Mouse (Mus musculus) CD4-positive naive resting alpha-beta T cell, adult 76 days (primary cell): Measurements from ENCODE around the gene Gstm3. TPM values are rescaled to one million over a fixed set of nuclear protein-coding genes. Genes with fewer than 3 reads are reported as not detected.

ENCODE experiments used
- total RNA-seq: library from RNA; stranded (reverse); gene quantifications from one replicate; pipeline ENCODE4 v1.2.4, GENCODE M21; 2023

Gene Gstm3
- not detected for total RNA-seq

DNA sequence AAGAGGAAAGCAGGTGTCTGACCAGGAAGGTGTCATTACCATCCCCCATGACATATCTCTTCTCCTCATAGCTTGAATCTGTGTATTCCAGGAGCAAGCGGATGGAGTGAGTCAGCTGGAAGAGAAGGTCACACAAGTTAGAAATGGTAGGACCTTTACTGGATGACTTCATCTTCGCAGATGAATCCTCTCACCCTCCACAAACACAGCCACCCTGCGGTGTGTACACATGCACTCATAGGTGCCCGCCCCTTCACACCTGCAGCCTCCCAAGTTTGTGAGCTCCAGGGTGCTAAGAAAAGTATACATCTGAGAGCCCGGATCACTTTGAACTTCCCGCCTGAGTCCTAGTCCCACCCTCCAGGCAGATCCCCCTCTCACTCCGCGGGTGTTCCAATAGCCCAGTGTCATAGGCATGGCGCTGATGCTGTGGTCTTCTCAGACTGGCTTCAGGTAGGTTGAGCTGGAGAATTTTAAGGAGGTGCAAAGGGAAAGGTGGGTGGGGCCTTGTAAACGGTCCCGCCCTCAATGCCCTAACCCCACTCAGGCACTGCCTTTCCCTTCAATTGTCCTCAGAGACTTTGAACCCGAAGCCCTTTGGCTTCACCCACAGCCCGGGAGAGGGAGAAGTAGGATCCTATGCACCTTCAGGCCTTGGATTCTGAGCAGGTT is at the start of gene Gstm3:
Gene Gstm3, minus strand, starts transcription at position 560 of the 672 bp plus-strand sequence.

DNA sequence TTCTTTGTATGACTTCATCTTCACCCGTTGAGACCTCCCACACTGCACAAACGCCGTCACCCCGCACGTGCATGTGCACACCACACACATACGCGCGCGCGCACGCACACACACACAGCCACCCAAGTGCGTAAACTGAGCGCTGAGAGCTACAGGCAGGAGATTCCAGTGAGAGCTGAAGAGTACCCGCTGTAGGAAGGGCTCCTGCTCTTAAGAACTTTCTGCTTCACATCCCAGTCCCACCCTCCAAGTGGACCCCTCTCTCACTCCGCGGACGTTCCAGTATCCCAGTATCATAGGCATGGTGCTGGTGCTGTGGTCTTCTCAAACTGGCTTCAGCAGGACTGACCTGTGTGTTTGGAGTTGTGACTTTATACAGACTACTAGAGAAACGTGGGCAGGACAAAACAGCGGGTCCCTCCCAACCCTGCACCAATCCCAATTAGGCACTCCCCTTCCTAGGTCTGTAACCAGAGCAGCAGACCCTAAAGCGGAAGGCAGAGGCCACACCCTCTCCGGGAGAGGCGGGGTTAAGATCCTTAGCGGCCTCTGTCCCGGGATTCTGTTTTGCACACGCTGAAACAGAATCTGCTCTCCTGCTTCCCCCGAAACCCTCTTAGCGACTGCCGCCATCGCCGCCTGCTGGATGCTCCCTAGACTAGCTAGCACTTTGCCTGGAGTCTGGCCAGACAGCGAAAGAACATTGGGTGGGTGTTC is 48.5 kb upstream of the Gstm3 start, which contains the start of gene Gstm1:
Gene Gstm1, minus strand, starts transcription at position 501 of the 717 bp plus-strand sequence.

DNA sequence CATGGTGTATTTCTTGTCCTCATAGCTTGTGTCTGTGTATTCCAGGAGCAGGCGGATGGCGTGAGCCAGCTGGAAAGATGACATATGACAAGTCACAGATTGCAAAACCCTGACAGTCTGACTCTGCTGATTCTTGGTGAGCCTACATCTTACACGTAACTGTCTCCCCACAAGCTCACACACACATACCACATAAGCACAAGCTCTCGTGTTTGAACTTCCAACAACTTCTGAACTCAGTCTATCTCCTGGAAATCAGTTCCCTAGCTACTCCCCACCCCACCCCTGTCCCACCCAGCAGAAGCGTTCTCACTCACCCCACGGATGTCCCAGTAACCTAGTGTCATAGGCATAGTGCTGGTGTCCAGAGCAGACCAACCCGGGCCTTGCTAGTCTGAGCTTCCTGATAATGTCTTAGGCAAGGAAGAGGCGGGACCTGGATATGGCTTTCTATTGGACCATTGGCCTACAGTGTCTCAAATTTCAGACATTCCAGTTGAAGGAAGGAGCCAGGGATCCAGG is 17.0 kb upstream of the Gstm3 start, which contains the start of gene Gstm2:
Gene Gstm2, minus strand, starts transcription at position 413 of the 522 bp plus-strand sequence.

DNA sequence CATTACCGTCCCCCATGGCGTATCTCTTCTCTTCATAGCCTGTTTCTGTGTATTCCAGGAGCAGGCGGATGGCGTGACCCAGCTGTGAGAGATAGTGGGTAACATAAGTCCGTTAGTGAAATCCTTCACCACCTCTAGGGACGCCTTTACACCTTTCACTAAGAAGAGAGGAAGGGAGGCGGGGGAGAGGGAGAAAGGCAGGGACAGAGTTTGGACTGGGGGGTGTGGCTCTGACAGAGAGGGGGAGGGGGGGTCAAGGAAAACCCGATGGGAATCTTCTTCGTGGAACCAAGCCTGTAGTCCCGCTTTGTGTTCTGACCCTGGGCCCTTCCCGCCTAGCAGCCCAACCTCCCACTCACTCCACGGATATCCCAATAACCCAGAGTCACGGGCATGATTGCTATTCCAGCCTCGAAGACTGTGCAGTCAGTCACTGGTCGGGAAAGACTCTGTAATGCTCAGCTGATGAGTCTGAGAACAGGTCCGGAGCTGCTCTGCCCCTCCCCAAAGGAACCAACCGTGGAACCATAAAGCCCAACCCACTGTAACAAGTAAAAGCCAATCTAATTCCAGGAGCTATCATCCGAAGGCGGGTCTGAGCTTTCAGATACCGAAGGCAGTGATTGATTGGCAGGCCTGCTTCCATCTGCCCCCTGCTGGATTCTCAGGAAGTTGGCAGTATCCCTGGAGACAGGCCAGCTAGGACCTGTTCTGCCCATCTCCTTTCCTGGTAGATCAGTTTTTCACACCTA is 25.7 kb downstream of the Gstm3 start, which contains the start of gene Gstm6:
Gene Gstm6, minus strand, starts transcription at position 511 of the 752 bp plus-strand sequence.

DNA sequence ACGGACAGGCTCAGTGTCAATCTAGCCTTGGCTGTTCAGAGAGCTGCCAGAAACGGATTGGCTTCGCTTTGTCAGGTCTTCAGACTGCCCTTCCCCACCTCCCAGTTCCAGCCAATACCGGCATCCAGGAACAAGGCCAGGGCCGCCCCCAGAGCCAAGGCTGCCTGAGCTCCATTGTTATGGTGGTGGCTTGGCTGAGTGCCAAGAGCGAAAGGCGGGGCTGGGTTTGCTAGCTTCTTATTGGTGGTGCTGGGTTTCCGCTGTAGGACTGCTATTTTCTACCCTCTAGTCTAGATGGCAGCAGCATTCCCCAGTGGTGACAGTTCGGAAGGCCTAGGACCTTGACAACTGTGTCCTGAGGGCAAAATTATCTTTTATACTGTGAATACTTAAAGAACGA is 37.4 kb downstream of the Gstm3 start, which contains the start of gene Gstm7:
Gene Gstm7, minus strand, starts transcription at position 148 of the 400 bp plus-strand sequence.

Other genes starting within 250 kb of the Gstm3 start
- 3.4 TPM for gene Csf1, start 208.8 kb downstream of the Gstm3 start, total RNA-seq
- not detected for gene Eps8l3, start 92.1 kb downstream of the Gstm3 start, total RNA-seq
- not detected for gene Gstm5, start 73.5 kb downstream of the Gstm3 start, total RNA-seq
- 1.7 TPM for gene Gstm7, start 37.5 kb downstream of the Gstm3 start, total RNA-seq
- gene Gstm6, start 25.5 kb downstream of the Gstm3 start, total RNA-seq: not detected
- gene Gstm2, start 17.2 kb upstream of the Gstm3 start, total RNA-seq: not detected
- gene Gstm1, start 48.7 kb upstream of the Gstm3 start, total RNA-seq: 7.4 TPM
- gene Gstm4, start 75.6 kb upstream of the Gstm3 start, total RNA-seq: 2.7 TPM
- 29.5 TPM for gene Ampd2, start 117.4 kb upstream of the Gstm3 start, total RNA-seq
- gene Gnat2, start 123.5 kb upstream of the Gstm3 start, total RNA-seq: not detected
- gene Gnai3, start 176.9 kb upstream of the Gstm3 start, total RNA-seq: 93.5 TPM
- not detected for gene Gpr61, start 185.6 kb upstream of the Gstm3 start, total RNA-seq
- 1.8 TPM for gene Amigo1, start 217.1 kb upstream of the Gstm3 start, total RNA-seq
- gene Cyb561d1, start 231.9 kb upstream of the Gstm3 start, total RNA-seq: 30.4 TPM
- gene Atxn7l2, start 241.7 kb upstream of the Gstm3 start, total RNA-seq: 44.7 TPM